Mouse (Mus musculus) frontal cortex, adult (tissue): ENCODE measurements around the gene H2-Eb2.

Source experiments
- ATAC-seq: cut with Nextera tagmentation; 2 replicates; pipeline ENCODE4 v1.9.2; 2017; ENCODE audit warnings: mild to moderate bottlenecking, moderate library complexity, mixed read lengths; ENCODE audit not compliant: low TSS enrichment

The H2-Eb2 gene

DNA sequence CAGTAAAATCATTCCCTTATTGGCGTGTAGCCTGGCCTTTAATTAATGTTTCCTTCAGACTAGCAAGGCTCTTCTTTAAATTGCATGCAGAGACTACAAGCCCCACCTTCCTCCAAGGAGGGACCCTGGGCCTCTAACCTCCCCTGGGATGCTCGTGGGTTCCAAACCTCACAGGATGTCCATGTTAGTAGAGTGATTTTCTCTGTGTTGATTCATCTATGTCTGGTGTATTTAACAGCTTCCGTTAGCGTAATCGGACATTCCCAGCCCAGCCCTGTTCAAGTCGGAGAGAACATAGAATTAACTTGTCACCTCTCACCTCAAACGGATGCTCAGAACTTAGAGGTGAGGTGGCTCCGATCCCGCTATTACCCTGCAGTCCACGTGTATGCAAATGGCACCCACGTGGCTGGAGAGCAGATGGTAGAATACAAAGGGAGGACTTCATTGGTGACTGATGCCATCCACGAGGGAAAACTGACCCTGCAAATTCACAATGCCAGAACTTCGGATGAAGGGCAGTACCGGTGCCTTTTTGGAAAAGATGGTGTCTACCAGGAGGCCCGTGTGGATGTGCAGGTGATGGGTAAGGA is 37.6 kb downstream of the H2-Eb2 start:
- no peak for ATAC-seq

DNA sequence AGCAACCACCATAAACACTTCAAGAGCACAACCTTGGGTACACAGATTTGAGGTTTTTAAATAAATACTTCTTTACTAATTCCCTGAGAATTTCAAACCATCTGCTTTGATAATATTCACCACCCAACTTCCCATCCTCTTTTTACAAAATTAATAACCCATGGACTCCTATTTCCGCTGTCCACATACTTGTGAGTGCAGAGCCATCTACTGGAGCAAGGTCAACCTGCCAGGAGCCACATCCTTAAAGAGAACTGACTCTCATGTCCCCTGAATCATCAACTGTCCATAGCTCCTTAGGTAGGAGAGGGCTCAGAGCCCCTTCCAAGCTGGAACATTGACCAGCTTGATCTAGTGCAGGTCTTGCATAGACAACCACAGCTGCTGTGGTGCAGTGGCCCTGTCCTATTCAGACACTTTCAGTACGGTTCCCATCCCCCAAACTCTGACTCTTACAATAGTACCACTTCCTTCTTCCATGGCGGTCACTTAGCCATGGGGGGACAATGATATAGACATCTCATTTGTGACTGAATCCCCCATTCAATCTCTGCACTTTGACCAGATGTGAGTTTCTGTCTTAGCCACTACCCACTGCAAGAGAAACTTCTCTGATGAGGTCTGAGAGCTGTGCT is 38.3 kb downstream of the H2-Eb2 start:
- no peak for ATAC-seq

DNA sequence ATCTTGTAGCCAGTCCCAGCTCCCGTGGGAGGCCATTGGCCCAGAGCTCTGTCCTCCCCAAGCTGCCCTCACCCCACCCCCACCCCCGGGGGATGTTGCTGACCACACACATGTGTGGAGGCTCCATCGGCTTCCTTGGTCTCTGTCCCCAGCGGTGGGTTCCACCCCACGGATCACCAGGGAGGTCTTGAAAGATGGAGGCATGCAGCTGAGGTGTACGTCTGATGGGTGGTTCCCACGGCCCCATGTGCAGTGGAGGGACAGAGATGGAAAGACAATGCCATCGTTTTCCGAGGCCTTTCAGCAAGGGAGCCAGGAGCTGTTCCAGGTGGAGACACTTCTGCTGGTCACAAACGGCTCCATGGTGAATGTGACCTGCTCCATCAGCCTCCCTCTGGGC is 39.6 kb downstream of the H2-Eb2 start:
- ATAC-seq = no peak

DNA sequence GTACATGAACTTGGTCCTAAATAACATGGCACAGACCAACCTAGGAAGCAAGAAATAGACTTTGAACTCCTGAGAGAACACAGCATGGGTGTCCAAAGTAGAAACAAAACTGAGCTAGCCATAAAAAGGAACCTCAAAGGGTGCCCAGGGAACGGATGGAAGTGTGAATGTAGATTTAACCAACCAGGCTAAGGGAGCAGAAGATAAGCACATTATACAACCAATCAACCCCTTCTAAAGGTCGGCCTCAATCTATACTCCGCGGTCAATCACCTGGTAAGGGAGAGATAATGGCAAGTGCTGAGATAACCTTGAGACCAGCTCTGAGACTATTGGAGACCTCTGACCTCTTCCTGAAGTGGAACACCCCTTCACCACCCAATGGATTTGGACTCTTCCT is 45.1 kb downstream of the H2-Eb2 start:
- ATAC-seq = no peak

DNA sequence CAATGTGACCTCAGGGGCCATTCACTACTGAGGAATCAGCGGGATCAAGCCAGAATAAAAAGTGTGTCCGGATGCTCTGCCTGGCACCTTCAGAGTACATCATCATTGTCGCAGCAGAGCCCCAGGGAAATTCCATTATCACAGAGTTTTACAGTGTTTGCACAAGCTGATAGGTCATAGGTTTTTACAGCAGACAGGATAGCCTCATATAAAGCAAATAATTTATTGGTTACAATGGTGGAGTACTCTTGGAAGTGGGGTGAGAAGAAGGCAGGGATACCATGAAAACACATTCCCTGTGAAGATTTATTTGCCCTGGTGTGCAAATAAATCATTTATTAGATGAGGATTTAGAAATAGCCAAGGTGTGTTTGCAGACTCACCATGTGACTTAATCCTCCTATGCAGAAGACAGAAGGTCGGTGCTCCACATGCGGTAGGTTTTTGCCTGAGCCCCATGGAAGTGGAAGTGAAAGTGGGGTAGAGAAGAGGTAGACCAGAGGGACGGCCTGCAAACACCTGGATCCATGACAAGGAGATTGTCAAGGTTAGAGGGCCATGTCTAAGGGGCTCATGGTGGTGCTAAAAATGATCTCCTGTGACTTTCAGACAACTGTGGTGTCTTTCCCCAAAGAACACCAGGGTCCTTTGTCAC is 47.7 kb downstream of the H2-Eb2 start:
- no peak for ATAC-seq

DNA sequence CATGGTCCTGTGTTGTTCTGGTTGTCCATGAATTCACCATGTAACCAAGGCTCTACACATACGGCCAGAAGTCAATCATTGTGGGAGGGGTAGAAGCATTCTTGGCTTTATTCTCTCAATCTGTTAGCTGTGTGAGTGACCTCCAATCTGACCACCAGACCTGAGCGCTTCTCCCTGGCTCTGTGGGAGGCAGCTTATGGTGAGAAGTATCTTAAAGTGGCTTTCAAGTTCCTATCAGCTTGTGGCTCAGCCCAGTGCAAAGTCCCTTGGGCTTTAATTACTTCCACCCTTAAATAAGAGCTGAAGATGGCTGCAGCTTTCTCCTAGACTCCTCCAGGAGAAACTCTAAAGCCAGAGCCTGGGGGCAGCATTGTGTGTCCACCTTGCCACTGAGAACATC is 51.4 kb downstream of the H2-Eb2 start, which contains the start of gene Btnl1:
Gene Btnl1 (plus strand): TSS at position 286 of the 400 bp plus-strand sequence.
- no peak for ATAC-seq

DNA sequence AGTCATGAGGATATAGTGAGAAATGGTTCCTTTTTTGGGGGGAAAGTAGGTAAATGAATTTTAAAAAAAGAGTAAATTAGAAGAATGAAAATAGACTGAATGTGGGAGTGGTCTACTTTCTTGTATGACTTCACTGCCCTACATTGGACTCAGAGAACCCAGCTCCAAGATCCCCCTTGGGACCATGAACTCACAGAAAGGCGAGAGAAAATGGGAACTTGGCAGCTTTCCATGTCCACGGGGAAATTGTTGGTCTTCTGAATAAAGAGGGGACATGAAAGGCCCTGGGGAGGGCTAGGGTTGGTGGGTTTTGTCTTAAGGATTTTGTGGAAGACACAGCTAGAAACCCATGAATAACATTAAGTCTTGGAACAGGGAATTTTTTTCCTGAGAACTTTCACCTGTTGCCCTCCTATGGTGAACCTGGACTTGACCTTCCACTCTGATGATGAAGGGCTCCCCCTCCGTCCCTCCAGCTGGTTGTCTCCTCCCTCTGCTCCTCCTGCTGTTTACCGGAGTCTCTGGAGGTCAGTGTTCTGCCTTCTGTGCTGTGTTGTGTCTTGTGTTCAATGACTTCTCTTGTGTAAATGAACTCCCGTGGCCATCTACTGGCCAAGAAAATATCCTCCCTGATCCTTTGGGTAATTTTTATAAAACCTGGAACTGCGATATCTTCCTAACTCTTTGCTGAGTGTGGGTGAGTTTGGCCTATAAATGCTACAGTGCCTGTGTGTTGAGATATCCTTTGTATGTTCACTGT is 52.2 kb downstream of the H2-Eb2 start:
- ATAC-seq = no peak

DNA sequence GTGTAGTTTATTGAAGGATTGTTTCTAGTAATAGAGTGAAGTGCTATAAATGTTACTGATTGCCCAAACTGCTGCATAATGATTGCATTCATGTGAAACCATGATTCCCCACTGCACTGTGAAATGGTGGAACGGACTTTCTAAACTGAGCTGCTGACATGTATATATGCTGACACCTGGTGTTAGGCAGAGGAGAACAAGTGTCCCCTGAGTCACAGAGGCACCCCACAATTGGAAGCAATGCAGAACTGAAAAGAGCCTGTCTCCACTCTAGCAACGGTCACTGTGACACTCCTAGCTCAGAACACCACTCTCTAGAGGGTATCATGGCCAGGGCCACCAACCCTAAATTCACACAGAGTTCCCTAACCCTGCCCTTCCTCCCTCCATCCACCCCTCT is 53.3 kb downstream of the H2-Eb2 start:
- no peak for ATAC-seq

DNA sequence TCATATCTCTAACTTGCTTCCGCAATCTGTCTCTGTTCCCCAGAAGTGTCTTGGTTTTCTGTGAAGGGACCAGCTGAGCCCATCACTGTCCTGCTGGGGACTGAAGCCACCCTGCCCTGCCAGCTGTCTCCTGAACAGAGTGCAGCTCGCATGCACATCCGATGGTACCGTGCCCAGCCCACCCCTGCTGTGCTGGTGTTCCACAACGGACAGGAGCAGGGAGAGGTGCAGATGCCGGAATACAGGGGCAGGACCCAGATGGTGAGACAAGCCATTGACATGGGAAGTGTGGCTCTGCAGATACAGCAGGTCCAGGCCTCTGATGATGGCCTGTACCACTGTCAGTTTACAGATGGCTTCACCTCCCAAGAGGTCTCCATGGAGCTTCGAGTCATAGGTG is 54.0 kb downstream of the H2-Eb2 start:
- no peak for ATAC-seq

DNA sequence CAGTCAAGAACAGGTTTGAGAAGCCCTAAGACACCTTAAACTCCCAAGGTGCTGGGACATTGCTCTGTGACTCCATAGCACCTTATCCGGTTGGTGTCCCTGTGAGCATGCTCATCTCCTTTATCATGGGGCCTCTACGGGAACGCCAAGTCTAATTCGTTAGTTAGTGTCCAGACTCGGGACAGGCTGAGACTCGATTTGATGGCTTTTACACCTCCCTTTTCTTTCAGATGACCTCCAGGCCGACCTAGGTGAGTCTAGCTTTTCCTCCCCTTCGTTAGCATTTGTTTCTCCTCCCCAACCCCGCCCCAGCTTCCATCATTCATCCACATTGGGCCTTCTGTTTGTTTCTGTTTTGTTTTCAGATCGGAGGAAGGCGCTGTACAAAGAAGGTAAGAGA is 56.4 kb downstream of the H2-Eb2 start:
- no peak for ATAC-seq

DNA sequence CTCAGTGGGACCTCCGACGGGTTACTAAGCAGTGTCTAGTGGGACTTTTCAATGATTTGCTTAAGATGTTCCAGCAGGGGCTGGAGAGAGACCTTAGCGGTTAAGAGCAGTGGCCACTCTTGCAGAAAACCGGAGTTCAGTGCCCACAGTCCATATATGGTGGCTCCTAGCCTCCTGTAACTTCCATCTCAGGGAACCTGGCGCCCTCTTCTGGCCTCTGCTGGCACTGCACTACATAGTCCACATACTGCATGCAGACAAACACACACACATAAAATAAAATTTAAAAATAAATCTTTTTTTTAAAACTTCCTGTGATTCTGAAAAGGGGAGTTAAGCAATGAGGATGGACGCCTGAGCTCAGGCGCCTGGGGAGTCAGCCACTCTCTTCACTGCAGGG is 57.7 kb downstream of the H2-Eb2 start:
- ATAC-seq = no peak

DNA sequence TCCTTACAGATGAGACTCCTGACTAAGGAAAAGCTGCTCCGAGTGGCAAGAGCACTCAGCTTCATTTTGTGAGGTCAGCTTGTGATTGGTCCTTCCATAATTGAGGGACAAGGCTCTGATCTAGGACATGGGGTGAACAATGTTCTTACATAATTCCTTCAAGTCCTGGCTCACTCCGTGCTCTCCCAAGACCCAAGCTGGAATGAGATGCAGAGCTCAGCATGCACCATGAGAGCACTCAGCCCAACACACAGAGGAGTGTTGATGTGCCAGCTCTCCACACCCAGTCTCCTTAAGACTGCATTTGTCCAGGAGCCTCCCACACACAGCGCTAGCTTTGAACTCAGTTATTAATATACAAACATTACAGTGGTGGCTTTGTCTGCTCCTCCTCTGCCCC is 59.2 kb downstream of the H2-Eb2 start:
- ATAC-seq = peak; percentile 67

DNA sequence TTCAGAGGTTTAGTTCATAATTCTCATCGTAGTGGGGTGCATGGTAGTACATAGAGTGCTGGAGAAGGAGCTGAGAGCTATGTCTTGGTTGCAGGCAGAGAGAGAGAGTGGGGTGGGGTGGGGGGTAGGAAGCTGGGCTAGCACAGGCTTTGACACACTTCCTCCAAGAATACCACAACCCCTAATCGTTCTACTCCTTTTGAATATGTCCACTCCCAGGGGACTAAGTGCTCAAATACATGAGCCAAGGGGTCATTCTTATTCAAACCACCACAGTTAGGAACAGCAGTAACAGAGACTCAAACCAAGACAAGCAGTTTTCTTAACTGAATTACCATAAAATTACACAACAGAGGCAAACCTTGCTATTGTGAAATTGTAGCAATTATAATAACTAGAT is 61.2 kb downstream of the H2-Eb2 start:
- ATAC-seq = no peak

DNA sequence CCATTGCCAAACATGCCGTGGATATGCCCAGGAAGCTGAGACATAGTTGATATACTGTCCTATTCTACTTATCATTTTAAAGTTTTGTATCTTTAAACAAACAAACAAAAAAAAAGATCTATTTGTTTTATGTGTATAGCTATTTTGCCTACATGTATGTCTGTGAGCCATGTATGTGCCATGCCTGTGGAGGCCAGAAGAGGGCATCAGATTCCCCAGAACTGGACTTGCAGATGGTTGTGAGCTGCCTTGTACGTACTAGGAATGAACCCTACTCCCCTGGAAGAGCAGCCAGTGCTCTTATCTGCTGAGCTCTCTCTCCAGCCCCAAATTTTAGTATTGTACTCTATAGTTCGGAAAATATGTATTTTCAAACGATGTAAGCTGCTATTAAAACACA is 63.0 kb downstream of the H2-Eb2 start:
- ATAC-seq = no peak
